Mouse (Mus musculus) cerebellum, adult 2 months (tissue): ENCODE data around the gene Cldn10. TPM values are rescaled to one million over a fixed set of nuclear protein-coding genes. Genes with fewer than 3 reads are reported as not detected.
"Not testable (repeated sequence)": the region's sequence is repeated elsewhere in the genome, so short reads cannot be mapped to it uniquely, and the experiment has no call there.

Source experiments
- DNase-seq, 2 experiments: peaks; one replicate each; pipeline ENCODE4 v3.0.0; 2021
- H3K27ac ChIP-seq: fragments of 200-500 bp; 2 replicates; pipeline ENCODE4 v1.5.1; 2012; ENCODE audit warnings: low read length, control low read depth, inconsistent platforms; ENCODE audit not compliant: insufficient read depth
- H3K27me3 ChIP-seq: fragments of 200-500 bp; 2 replicates; pipeline ENCODE4 v1.6.1; 2012; ENCODE audit warnings: inconsistent platforms, mild to moderate bottlenecking, low read length, moderate library complexity; ENCODE audit not compliant: control insufficient read depth, insufficient read depth
- H3K4me1 ChIP-seq: fragments of 200-500 bp; 2 replicates; pipeline ENCODE4 v1.6.1; 2011; ENCODE audit warnings: low read length; ENCODE audit not compliant: control insufficient read depth, insufficient read depth
- H3K4me3 ChIP-seq: fragments of 200-500 bp; replicated peaks from 2 replicates; pipeline ENCODE3; 2011; ENCODE audit warnings: mild to moderate bottlenecking, low read depth, low read length, control low read depth; ENCODE audit not compliant: insufficient read depth
- CTCF ChIP-seq: fragments of 200-500 bp; IDR thresholded peaks from 2 replicates; pipeline ENCODE4 v1.5.1; 2011; ENCODE audit warnings: low read depth, mild to moderate bottlenecking, control low read depth, low read length, moderate library complexity, borderline replicate concordance; ENCODE audit not compliant: insufficient read depth
- POLR2A ChIP-seq: fragments of 200-500 bp; IDR thresholded peaks from 2 replicates; pipeline ENCODE4 v1.6.1; 2011; ENCODE audit warnings: low read length, control low read depth, borderline replicate concordance; ENCODE audit not compliant: insufficient read depth
- WGBS: fragments of 180-500 bp; shearing (Covaris S2); methylation state at CpG from one replicate; pipeline ENCODE4 v1.1.7; 2018; 5-methylcytosine and 5-hydroxymethylcytosine counted together
- polyA plus RNA-seq: library from polyadenylated mRNA; depleted of rRNA; stranded (reverse); fragments of >200 nt; gene quantifications from 2 replicates; pipeline ENCODE4 v1.2.3, GENCODE M21; 2012

Gene Cldn10
- polyA plus RNA-seq, 1 experiment: 24.5 TPM

GRCm38 (mm10) chr14:118756566-118756965 lies 31.1 kb upstream of the Cldn10 start:
- H3K27ac ChIP-seq: no peak overlapping the region
- WGBS: 27% methylated on average over 3 of the region's 3 CpGs
- no peak overlapping the region for H3K4me3 ChIP-seq
- DNase-seq: no peak
- H3K27me3 ChIP-seq: no peaks in the 10 kb centered on the region; the same call in 1 of the 2 replicates
- H3K4me1 ChIP-seq: no peaks in the 10 kb centered on the region
- TF ChIP-seq CTCF: no peak
- TF ChIP-seq POLR2A: no peak

- not testable (repeated sequence) for DNase-seq, H3K4me1 ChIP-seq, H3K27me3 ChIP-seq, H3K27ac ChIP-seq, H3K4me3 ChIP-seq
- WGBS: 94% methylated on average over 13 of the region's 13 CpGs
Observed at GRCm38 (mm10) chr14:118763362-118763761, 24.3 kb upstream of the Cldn10 start.

GRCm38 (mm10) chr14:118763917-118764495 lies 23.7 kb upstream of the Cldn10 start:
- TF ChIP-seq CTCF (no peak), POLR2A (no peak)
- WGBS: 94% methylated on average over 9 of the region's 9 CpGs
- DNase-seq: no peak
- no peak overlapping the region for H3K4me3 ChIP-seq
- no peaks in the 10 kb centered on the region for H3K27me3 ChIP-seq
- no peaks in the 10 kb centered on the region for H3K4me1 ChIP-seq
- H3K27ac ChIP-seq: no peak overlapping the region

- DNase-seq: peak in 1 of 2 experiments; percentile 11
- Histone ChIP-seq H3K27me3 (no peaks in the 10 kb centered on the region), H3K4me3 (peak overlapping the region; percentile 23), H3K4me1 (no peaks in the 10 kb centered on the region), H3K27ac (no peak overlapping the region)
- 36% methylated on average over 7 of the region's 7 CpGs for WGBS
- TF ChIP-seq CTCF (no peak), POLR2A (no peak)
Observed at GRCm38 (mm10) chr14:118765306-118765705, 22.4 kb upstream of the Cldn10 start.

GRCm38 (mm10) chr14:118765951-118766350 lies 21.8 kb upstream of the Cldn10 start:
- TF ChIP-seq CTCF (no peak), POLR2A (no peak)
- no peaks in the 10 kb centered on the region for H3K27me3 ChIP-seq
- DNase-seq: no peak
- H3K4me3 ChIP-seq: no peak overlapping the region
- H3K27ac ChIP-seq: no peak overlapping the region
- WGBS: 19% methylated on average over 7 of the region's 7 CpGs
- no peaks in the 10 kb centered on the region for H3K4me1 ChIP-seq

- Histone ChIP-seq H3K4me3 (no peak overlapping the region), H3K27ac (no peak overlapping the region), H3K27me3 (no peaks in the 10 kb centered on the region), H3K4me1 (no peaks in the 10 kb centered on the region)
- TF ChIP-seq CTCF (no peak), POLR2A (no peak)
- DNase-seq: no peak
- 87% methylated on average over 5 of the region's 5 CpGs for WGBS
Observed at GRCm38 (mm10) chr14:118766368-118766767, 21.3 kb upstream of the Cldn10 start.

GRCm38 (mm10) chr14:118767673-118768353 lies 19.9 kb upstream of the Cldn10 start:
- TF ChIP-seq CTCF: peak; percentile 99
- TF ChIP-seq POLR2A: no peak
- DNase-seq: peak; percentile 69 to 79
- Histone ChIP-seq H3K4me1 (no peaks in the 10 kb centered on the region), H3K4me3 (no peak overlapping the region), H3K27ac (no peak overlapping the region), H3K27me3 (no peaks in the 10 kb centered on the region)
- 36% methylated on average over 14 of the region's 14 CpGs for WGBS

GRCm38 (mm10) chr14:118768354-118768713 lies 19.4 kb upstream of the Cldn10 start:
- Histone ChIP-seq H3K4me3 (no peak overlapping the region), H3K27me3 (no peaks in the 10 kb centered on the region), H3K27ac (no peak overlapping the region), H3K4me1 (no peaks in the 10 kb centered on the region)
- DNase-seq: no peak
- 44% methylated on average over 17 of the region's 17 CpGs for WGBS
- TF ChIP-seq POLR2A (no peak), CTCF (no peak)
